Mouse (Mus musculus) thymus, postnatal 10 days (tissue): ENCODE measurements around the gene Mylip.

Experiments used
- DNase-seq, 2 experiments: peaks; one replicate each; pipeline ENCODE4 v3.0.0; 2021; ENCODE audit warnings: low spot score in 2 of 2

Gene Mylip

GRCm38 (mm10) chr13:45429239-45429638 is 39.7 kb downstream of the Mylip start:
- DNase-seq, result no peak

- DNase-seq, result no peak
These were observed 47.6 kb downstream of the Mylip start for GRCm38 (mm10) chr13:45437134-45437533.

- no peak for DNase-seq
These were observed 49.3 kb downstream of the Mylip start for GRCm38 (mm10) chr13:45438853-45439252.

DNA sequence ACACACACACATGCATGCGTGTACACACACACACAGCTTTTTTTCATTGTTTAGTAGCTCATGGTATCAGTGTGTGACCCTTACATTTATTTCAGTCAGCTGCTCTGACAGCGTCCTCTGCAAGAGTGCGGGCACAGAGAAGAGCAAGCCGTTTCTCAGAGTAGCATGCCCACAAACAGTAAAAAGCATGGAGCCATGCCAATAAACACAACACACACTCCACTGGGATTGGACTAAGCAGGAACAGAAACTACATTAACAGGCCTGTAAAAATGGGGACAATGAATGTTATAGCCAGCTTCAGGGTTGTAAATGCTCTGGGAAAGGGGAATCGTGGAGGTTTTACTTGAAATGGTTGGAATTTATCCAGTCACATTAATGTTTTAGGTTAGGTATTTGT is 50.7 kb downstream of the Mylip start:
- DNase-seq, result no peak

- peak in 1 of 2 experiments; percentile 25 for DNase-seq
These were observed 52.9 kb downstream of the Mylip start for GRCm38 (mm10) chr13:45442451-45442850.

GRCm38 (mm10) chr13:45442918-45443535 is 53.5 kb downstream of the Mylip start:
- no peak for DNase-seq

- DNase-seq, result no peak
These were observed 54.7 kb downstream of the Mylip start for GRCm38 (mm10) chr13:45444220-45444619.

- DNase-seq, result no peak
These were observed 55.1 kb downstream of the Mylip start for GRCm38 (mm10) chr13:45444652-45445051.

- no peak for DNase-seq
These were observed 57.1 kb downstream of the Mylip start for GRCm38 (mm10) chr13:45446636-45447035.

DNA sequence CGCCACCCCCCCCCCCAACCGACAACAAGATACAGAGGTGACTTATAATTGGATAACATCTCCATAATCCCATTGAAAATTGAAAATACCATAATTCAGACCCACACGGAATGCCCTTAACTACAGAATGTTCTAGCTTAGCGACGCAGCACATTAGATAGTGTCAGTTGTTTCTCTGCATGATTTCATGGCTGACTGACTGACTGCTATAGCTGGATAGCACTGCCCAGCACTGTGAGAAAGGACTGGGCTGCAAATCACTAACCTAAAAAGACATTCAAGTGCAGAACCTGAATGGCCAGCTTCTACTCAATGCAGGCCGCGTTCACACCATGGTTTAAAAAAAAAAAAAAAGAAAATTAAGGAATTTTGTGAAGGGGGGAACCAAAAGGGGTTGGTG is 62.9 kb downstream of the Mylip start:
- no peak for DNase-seq

DNA sequence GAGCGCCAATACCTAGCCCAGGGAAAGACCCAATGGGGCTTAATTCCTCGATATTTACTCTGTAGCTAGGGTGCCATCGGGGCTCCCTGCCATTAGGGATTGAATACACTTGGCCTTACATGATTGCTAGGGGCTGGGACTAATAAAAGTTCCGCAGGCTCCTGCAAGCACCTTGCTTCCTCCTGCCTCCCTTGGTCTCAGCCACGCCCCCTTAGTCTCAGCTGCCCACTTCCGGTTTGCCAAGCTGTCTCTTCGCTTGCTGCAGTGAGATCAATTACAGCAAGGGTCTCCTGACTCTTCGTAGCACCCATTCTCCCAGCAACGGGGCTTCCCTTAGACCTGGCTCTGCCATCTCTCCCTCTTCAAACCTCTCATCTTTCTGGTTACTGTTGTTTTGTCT is 63.5 kb downstream of the Mylip start:
- peak in 1 of 2 experiments; percentile 22 for DNase-seq

DNA sequence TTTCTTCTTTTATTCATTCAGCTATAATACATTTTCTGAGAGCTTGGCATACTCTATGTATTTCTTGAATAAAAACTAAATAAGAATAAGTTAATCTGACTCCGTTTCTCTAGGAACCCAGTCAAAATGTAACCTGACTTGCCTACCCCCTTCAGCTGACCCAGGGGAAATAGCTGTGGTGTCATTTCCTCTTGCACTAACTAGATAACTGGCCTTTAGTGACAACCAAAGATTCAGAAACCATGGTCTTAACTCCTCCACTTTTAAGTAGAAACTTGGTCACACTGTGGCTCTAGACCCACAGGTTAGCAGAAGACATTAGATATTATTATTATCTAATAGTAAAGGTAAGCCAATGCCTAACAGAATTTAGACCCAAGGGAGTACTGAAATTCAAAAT is 64.5 kb downstream of the Mylip start:
- DNase-seq, result no peak

GRCm38 (mm10) chr13:45454641-45455040 is 65.1 kb downstream of the Mylip start:
- no peak for DNase-seq

DNA sequence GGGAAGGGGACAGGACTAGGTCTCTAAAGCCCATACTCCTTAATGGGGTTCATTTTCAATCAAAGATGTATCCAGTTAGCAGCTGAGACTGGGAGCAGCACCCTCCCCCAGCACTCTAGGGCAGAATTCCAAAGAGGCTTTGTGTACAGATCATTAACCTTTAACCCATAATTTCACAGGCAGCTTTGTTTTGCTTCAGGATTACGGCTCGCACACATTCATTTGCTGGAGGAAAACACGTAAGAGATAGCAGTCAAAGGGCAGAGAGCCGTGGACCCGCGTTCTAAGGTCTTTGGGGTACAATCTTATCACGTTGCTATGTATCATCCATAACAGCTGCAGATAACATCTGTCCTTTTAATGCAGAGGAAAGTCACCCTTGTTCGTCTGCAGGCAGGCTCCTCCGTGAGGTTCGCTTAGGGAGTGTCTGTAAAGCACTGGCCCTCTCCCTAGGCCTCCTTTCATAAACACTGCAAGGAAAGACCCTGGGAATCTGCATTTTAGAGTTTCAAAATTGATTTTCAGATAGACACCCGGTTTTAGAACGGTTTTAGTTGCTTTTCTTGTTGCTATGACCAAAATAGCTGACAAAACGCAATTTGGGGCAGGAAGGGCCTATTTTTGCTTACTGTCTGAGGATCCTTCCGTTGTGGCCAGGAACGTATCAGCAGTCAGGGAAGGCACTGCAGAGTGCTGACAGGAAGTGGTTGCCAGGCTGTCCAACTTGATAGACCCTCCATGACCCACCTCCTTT is 65.7 kb downstream of the Mylip start:
- peak in 1 of 2 experiments; percentile 22 for DNase-seq

DNA sequence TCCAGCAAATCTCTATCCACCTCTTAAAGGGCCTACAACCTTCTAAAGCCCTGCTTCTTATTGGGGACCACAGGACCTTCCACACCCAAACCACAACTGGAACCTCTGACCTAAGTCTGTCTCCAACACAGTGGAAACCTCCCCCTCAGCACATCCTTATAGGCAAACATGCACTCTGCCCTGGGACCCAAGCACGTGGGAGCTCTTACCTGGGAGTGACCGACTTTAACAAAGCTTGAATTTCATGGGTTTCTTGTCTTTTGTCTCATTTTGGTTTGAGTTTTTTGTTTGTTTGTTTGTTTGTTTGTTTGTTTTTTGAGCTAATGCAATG is 66.3 kb downstream of the Mylip start:
- no peak for DNase-seq

DNA sequence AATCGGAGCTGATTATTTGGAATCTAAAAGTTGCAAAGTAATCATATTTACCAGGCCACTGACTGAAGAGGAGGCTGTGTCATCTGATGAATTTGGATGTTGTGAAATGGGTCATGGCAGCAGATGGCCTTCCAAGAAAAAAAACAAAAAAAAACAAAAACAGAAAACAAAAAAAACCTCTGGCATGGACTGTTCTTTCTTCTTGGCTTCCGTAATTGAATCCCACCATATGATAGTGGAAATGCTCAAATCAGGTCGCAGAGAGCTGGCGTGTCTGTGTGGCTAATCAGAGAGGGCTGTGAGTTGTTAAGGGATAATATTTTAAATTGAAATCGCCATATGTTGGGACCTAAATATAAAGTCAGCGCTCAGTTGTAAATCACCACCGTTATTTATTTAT is 67.9 kb downstream of the Mylip start:
- no peak for DNase-seq

DNA sequence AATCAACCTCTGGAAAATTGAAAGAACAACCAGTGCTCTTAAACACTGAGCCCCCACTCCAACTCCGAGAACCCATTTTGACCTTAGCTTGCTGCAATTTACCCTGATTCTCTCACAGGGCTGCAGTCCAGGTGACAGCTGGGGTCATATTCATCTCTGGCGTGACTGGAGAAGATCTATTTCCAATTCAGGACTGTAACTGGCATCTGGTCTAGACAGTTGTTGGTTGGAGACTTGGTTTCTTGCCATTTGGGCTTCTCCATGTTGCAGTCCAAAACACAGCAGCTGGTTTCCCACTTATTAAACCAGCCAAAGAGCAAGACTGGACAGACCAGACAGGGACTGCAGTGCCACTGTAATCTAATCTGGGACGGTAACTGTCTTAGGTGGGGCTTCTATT is 70.6 kb downstream of the Mylip start:
- DNase-seq, result no peak

DNA sequence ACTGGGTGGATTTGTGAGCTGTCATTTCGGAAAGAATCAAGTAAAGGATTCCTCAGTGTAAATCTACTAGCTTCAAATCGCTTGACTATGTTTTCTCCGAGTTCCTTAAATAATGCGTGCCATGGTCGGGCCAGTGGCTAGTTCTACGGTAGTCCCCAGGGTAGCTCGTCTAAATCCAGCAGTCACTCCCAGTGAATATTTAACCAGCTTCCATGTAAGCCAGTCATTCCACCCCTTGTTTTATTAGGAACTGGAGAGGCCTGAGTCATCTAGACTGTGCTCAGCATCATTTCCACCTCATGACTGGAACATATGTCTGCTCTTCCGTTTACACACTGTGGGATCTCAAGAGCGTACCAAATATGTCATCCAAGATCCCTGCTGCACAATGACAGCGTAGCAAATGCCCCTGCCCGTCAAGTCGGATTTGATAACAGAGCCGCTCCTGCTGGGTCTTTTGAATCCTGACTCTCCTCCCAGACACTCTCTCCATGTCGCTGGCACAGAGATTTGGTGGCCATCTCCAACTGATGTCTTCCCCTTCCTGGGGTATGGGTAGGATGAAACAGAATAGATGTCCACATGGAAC is 71.9 kb downstream of the Mylip start:
- DNase-seq, result no peak
